Mouse (Mus musculus) liver, adult 2 months (tissue): ENCODE measurements around the gene Ccdc61. TPM values are rescaled to one million over a fixed set of nuclear protein-coding genes. Genes with fewer than 3 reads are reported as not detected.

Experiments
- DNase-seq: peaks from one replicate; pipeline ENCODE4 v3.0.0-alpha.2; 2011; ENCODE audit warnings: low read depth, low spot score; ENCODE audit errors: extremely low read depth
- H3K27ac ChIP-seq: fragments of 200-500 bp; replicated peaks from 2 replicates; pipeline ENCODE4 v1.5.1; 2012; ENCODE audit warnings: low read depth, mild to moderate bottlenecking, control low read depth, inconsistent platforms, low read length; ENCODE audit not compliant: insufficient read depth
- H3K27me3 ChIP-seq: fragments of 200-500 bp; 2 replicates; pipeline ENCODE4 v1.6.1; 2012; ENCODE audit warnings: mild to moderate bottlenecking, moderate library complexity, low read length, inconsistent platforms; ENCODE audit not compliant: control insufficient read depth, insufficient read depth
- H3K36me3 ChIP-seq: fragments of 200-500 bp; 2 replicates; pipeline ENCODE4 v1.6.1; 2012; ENCODE audit warnings: low read length, inconsistent platforms; ENCODE audit not compliant: control insufficient read depth, insufficient read depth
- H3K4me1 ChIP-seq: fragments of 200-500 bp; 2 replicates; pipeline ENCODE4 v1.6.1; 2011; ENCODE audit warnings: low read length; ENCODE audit not compliant: control insufficient read depth, insufficient read depth
- H3K4me3 ChIP-seq: fragments of 200-500 bp; 2 replicates; pipeline ENCODE4 v1.5.1; 2011; ENCODE audit warnings: low read depth, mild to moderate bottlenecking, control low read depth, low read length, moderate library complexity; ENCODE audit not compliant: insufficient read depth
- H3K79me2 ChIP-seq: fragments of 200-500 bp; 2 replicates; pipeline ENCODE4 v1.6.1; 2012; ENCODE audit warnings: inconsistent platforms, mild to moderate bottlenecking, low read length, moderate library complexity; ENCODE audit not compliant: control insufficient read depth, insufficient read depth
- H3K9ac ChIP-seq: fragments of 200-500 bp; 2 replicates; pipeline ENCODE4 v1.6.1; 2012; ENCODE audit warnings: low read depth, mild to moderate bottlenecking, control low read depth, inconsistent platforms, low read length
- CTCF ChIP-seq: fragments of 200-500 bp; IDR thresholded peaks from 2 replicates; pipeline ENCODE4 v1.5.1; 2011; ENCODE audit warnings: low read depth, low read length, control low read depth
- POLR2A ChIP-seq: fragments of 200-500 bp; IDR thresholded peaks from 2 replicates; pipeline ENCODE4 v1.6.1; 2011; ENCODE audit warnings: low read length, control low read depth; ENCODE audit not compliant: insufficient read depth; ENCODE audit errors: extremely low read depth
- WGBS: fragments of 180-500 bp; shearing (Covaris S2); methylation state at CpG from one replicate; pipeline ENCODE4 v1.1.7; 2018; 5-methylcytosine and 5-hydroxymethylcytosine counted together
- polyA plus RNA-seq: library from polyadenylated mRNA; depleted of rRNA; stranded (reverse); fragments of >200 nt; gene quantifications from 2 replicates; pipeline ENCODE4 v1.2.3, GENCODE M21; 2012
- total RNA-seq: library from RNA; depleted of rRNA; stranded (reverse); fragments of >200 nt; gene quantifications from 2 replicates; pipeline ENCODE4 v1.2.3, GENCODE M21; 2014

Gene Ccdc61
- total and polyA plus RNA-seq, 2 experiments: 5.6 to 12.0 TPM

DNA sequence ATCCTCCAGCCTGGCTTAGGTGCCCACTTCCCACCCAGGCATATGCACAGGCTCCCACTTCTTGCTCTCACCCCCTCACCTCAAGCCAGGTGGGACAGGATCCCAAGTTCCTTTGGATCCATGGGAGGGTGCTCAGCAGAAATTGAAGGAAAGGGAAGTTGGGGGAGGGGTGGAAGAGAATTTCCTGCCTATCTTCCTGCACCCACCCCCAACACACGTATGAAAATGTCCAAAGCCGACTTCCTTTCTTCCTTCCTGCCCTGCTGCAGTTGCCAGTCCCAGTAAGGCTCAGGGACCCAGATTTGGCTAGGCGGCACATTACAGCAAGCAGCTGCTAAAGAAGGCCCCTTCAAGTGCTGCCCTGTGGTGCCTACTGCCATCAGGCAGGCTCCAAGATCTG is 17.5 kb upstream of the Ccdc61 start:
- no peak for TF ChIP-seq POLR2A
- TF ChIP-seq CTCF: no peak
- 42% methylated on average over 3 of the region's 3 CpGs for WGBS
- H3K9ac ChIP-seq: 0 out of 2 replicates have a peak overlapping the region, but pooled peaks have one; percentile 3
- peak overlapping the region; percentile 20; the same call in 1 of the 2 replicates for H3K4me3 ChIP-seq
- peaks cover 21% of the 10 kb centered on the region for H3K27me3 ChIP-seq
- H3K36me3 ChIP-seq: no peaks in the 10 kb centered on the region
- H3K27ac ChIP-seq: peak overlapping the region; percentile 77
- peaks cover under 1% of the 10 kb centered on the region; the same call in 1 of the 2 replicates for H3K4me1 ChIP-seq
- DNase-seq: no peak
- H3K79me2 ChIP-seq: 0 out of 2 replicates have a peak, but pooled peaks cover 2% of the 10 kb centered on the region

DNA sequence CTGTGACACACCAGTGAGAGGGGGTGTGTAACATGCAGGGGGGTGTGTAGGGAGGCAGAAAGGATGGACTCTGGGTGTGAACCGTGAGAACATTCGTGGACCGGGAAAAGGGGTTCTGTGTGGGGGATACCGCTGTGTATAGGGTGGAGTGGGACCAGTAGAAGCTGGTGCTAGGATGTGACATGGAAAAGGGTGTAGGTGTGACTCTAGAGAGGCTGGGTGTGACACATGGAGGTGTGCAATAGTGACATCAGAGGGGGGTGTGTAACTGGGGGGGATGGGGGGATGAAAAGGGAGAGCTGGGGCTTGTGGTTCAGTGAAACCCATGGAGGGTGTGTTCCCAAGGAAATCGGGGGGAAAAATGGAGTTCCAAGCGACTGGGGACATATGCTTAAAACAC is 16.7 kb upstream of the Ccdc61 start:
- H3K36me3 ChIP-seq: no peaks in the 10 kb centered on the region
- H3K4me1 ChIP-seq: no peaks in the 10 kb centered on the region
- peak overlapping the region; percentile 71 for H3K27ac ChIP-seq
- WGBS: 42% methylated on average over 6 of the region's 6 CpGs
- no peak overlapping the region for H3K9ac ChIP-seq
- DNase-seq: no peak
- H3K27me3 ChIP-seq: peaks cover 21% of the 10 kb centered on the region
- H3K79me2 ChIP-seq: 0 out of 2 replicates have a peak, but pooled peaks cover under 1% of the 10 kb centered on the region
- TF ChIP-seq POLR2A (no peak), CTCF (no peak)
- no peak overlapping the region; the same call in 1 of the 2 replicates for H3K4me3 ChIP-seq

DNA sequence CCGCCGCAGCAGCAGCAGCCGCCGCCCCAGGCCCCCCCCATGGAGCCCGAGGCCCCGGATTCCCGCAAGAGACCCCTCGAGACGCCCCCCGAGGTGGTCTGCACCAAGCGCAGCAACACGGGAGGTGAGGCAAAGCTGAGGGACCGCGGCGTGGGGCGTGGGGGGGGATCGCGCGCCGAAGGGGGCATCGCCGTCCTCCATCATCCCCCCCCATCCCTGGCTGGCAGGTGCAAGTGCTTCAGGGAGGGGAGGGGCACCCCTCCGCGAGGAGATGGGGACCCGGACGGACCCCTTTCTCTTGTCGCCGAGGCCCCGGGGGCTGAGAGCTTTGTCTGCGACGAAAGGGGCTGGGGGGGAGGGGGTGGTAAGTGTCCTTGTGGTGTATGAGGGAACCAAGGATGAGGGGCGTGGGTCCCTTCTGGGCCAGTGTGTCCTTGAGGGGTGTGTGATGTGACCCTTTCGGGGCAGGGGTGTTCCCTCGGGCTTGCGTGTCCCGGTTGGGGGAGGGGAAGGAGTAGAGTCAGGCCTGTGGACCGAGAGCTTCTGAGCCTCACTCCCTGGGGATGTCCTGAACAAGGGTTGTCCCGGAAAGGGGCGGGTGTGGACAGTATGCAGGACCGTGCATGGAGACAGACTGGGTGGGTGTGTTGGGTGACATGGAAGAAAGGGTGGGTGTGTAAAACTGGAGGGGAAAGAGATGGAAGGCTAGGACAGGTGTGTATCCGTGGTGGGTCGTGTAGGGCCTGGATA is 16.0 kb upstream of the Ccdc61 start:
- no peaks in the 10 kb centered on the region for H3K36me3 ChIP-seq
- peak overlapping the region; percentile 77 for H3K9ac ChIP-seq
- peaks cover 21% of the 10 kb centered on the region for H3K27me3 ChIP-seq
- H3K4me1 ChIP-seq: no peaks in the 10 kb centered on the region; the same call in 1 of the 2 replicates
- 4% methylated on average over 39 of the region's 42 CpGs for WGBS
- H3K4me3 ChIP-seq: peak overlapping the region; percentile 75
- TF ChIP-seq POLR2A (no peak), CTCF (no peak)
- DNase-seq: no peak
- no peak overlapping the region; the same call in 1 of the 2 replicates for H3K27ac ChIP-seq
- no peaks in the 10 kb centered on the region for H3K79me2 ChIP-seq

DNA sequence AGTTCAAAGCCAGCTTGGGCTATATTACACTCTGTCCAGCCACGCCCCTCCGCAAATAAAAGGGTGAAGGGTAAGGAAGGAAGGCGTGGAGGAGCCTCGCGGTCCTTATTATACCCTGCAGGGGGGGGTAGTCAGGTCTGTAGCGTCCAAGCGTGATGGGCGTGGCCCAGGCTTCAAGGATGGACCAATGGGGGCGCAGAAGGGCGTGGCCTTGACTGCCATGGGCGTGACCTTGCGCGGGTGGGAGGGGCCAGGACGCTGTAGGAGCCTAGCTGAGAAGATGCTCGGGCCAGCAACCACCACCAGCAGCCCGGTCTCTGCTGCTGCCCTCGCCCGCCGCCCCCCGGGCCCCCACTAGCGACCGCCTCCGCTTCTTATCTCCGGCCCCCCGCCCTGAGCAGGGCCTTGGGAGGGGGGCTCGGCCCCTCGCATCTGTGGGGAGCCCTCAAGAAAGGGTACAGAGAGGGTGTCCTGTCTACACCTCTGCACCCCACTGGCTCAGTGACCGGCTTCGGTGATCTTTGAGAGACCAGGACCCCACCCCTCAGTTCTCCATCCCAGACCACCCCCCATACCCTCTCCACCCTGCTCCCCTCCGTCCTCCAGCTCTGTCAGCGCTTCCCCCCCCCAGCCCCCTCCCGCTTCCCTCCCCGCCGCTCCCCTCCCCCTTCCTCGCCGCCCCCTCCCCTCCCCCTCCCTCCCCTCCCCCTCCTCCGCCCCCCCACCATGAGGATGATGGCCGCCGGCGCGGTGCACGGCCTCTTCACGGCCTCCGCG is 15.1 kb upstream of the Ccdc61 start, which contains the start of gene Nova2:
Gene Nova2 (plus strand): TSS at position 727 of the 777 bp plus-strand sequence.
- Histone ChIP-seq H3K27me3 (peaks cover 21% of the 10 kb centered on the region), H3K4me1 (no peaks in the 10 kb centered on the region; the same call in 1 of the 2 replicates), H3K79me2 (no peaks in the 10 kb centered on the region), H3K9ac (peak within 1 kb of the TSS; percentile 77), H3K4me3 (peak within 1 kb of the TSS; percentile 75), H3K36me3 (no peaks in the 10 kb centered on the region), H3K27ac (no peak within 1 kb of the TSS; the same call in 1 of the 2 replicates)
- TF ChIP-seq CTCF (no peak), POLR2A (no peak)
- DNase-seq: no peak
- 3% methylated on average over 37 of the region's 45 CpGs for WGBS

DNA sequence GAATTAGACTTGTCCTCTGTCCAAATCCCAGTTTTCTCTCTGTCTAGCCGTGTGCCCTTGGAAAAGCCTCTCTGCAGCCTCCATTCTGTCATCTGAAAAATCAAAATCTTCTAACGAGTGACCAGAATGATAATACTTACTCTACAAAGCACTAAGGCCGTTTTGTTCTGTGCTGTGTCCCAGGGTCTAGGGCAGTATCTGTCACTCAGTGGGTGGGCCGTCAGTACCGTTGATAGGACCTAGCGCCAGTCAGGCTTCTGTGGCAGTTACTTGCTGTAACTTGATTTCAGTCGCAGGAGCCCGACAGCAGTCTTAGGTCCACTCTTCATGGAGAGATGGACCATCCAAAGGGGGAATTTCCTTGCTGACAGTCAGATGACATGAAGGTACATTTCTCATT is 14.1 kb upstream of the Ccdc61 start:
- DNase-seq: no peak
- TF ChIP-seq POLR2A: no peak
- no peak for TF ChIP-seq CTCF
- Histone ChIP-seq H3K27me3 (peaks cover 21% of the 10 kb centered on the region), H3K36me3 (no peaks in the 10 kb centered on the region), H3K4me3 (no peak overlapping the region), H3K9ac (no peak overlapping the region), H3K27ac (no peak overlapping the region), H3K79me2 (no peaks in the 10 kb centered on the region), H3K4me1 (no peaks in the 10 kb centered on the region; the same call in 1 of the 2 replicates)
- 19% methylated on average over 8 of the region's 8 CpGs for WGBS
